Comparison of ENCODE assay signal across 9 mouse cellular contexts in the genomic region with DNA sequence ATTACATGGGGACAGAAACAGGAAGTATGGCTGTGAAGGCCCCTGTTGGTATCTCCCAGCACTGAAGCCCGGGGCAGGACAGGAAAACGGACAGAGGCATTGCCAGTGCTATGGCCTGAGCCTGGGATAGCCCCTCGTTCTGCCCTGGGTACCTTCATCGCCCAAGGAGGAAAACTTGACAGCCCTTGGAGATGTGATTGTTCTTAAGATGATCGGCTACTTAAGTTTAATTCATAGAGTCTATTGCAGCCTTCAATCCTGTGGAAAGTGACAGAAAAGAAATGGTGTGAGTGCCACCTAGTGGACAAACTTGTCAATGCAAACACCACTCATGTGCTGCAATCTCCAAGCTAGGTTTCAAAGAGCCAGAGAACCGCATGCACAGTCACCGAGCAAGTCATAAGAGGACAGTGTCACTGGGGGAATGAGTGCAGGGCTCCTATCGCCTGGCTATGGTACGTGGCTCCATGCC.
A peak's percentile ranks its signal among the peaks of the same experiment; 100 is the strongest.
DNase-seq lines count a peak whose midpoint lies in the region; ATAC-seq and TF ChIP-seq lines count a peak whose summit lies in the region.
"Had no signal": no experiment of that assay in that cellular context is flagged by ENCODE, and none has a peak within 500 bp of the region (broad histone marks: within the 10 kb centered on the region; RNA-seq: fewer than 3 reads in every experiment).

No protein-coding gene starts in this region.

- H3K27ac ChIP-seq in forebrain, embryonic 13.5 days: no peak overlapping the region
- H3K27ac ChIP-seq in hindbrain, embryonic 14.5 days: no peak overlapping the region
- H3K27ac ChIP-seq: macrophage had no signal

- H3K9me3 ChIP-seq in forebrain, embryonic 13.5 days (replicated peaks): no peaks in the 10 kb centered on the region
- no peaks in the 10 kb centered on the region for H3K9me3 ChIP-seq in hindbrain, embryonic 14.5 days (ENCODE audit: control insufficient read depth, low read length)

- H3K4me1 ChIP-seq in forebrain, embryonic 13.5 days: peaks cover 3% of the 10 kb centered on the region; the same call in 1 of the 2 replicates
- no peaks in the 10 kb centered on the region for H3K4me1 ChIP-seq in hindbrain, embryonic 14.5 days (replicated peaks; ENCODE audit: control insufficient read depth, insufficient read depth, low read length)

- in situ Hi-C loops in Patski (cut with MboI; ENCODE audit: low pct_unique_long_range_greater_than_20kb): loop anchor here (5.0 kb wide), 1 partner anchor 91 kb away; a partner anchor contains a TSS

- no peak overlapping the region for H3K4me3 ChIP-seq in forebrain, embryonic 13.5 days
- no peak overlapping the region for H3K4me3 ChIP-seq in hindbrain, embryonic 14.5 days (replicated peaks; ENCODE audit: low read length)

- POLR2A ChIA-PET in Patski (lab: Charles Lee): interaction anchor here (0.7 to 2.4 kb wide), 2 partner anchors 9 to 89 kb away, joined by 6 to 8 read pairs; a partner anchor contains a TSS

- DNase-seq in Patski (ENCODE audit: low read depth, low spot score): no peak
- DNase-seq in hindbrain, embryonic 14.5 days (ENCODE audit: low spot score): peak; percentile 94
- DNase-seq in layer of hippocampus, adult 9-11 months: peak; percentile 68
- peak; percentile 81 for DNase-seq in lung, postnatal 10 days
- peak; percentile 55 for DNase-seq in retina, adult 2 months (ENCODE audit: low read depth, low spot score)
- peak; percentile 71 for DNase-seq in thymus, postnatal 4 days

- H3K4me2 ChIP-seq in forebrain, embryonic 13.5 days: no peak overlapping the region
- no peak overlapping the region for H3K4me2 ChIP-seq in hindbrain, embryonic 14.5 days (replicated peaks)

- H3K36me3 ChIP-seq in forebrain, embryonic 13.5 days (ENCODE audit: poor library complexity, severe bottlenecking): no peaks in the 10 kb centered on the region
- no peaks in the 10 kb centered on the region for H3K36me3 ChIP-seq in hindbrain, embryonic 14.5 days (replicated peaks; ENCODE audit: control insufficient read depth, insufficient read depth)

- CTCF ChIA-PET in Patski (lab: Charles Lee): interaction anchor here (0.7 to 4.6 kb wide), 7 partner anchors 8 to 96 kb away, joined by 4 to 47 read pairs (median 4); a partner anchor contains a TSS

- peak; percentile 79 for TF ChIP-seq CTCF in Patski (IDR thresholded peaks at IDR 0.05)

- no peaks in the 10 kb centered on the region for H3K27me3 ChIP-seq in Patski
- H3K27me3 ChIP-seq in forebrain, embryonic 13.5 days: no peaks in the 10 kb centered on the region
- no peaks in the 10 kb centered on the region for H3K27me3 ChIP-seq in hindbrain, embryonic 14.5 days (ENCODE audit: control insufficient read depth, insufficient read depth, low read length)

- 25% methylated on average over 9 of the region's 9 CpGs for WGBS in forebrain, embryonic 13.5 days
- 30% methylated on average over 9 of the region's 9 CpGs for WGBS in hindbrain, embryonic 14.5 days

- ATAC-seq in Patski: peak; percentile 71
- ATAC-seq in cerebellum, adult (ENCODE audit: insufficient number of reproducible peaks, low FRiP score, low TSS enrichment): peak; percentile 63
- peak; percentile 81 for ATAC-seq in forebrain, embryonic 13.5 days
- ATAC-seq in hindbrain, embryonic 14.5 days (ENCODE audit: low FRiP score): peak; percentile 74

- no peak overlapping the region for H3K9ac ChIP-seq in forebrain, embryonic 13.5 days
- H3K9ac ChIP-seq in hindbrain, embryonic 14.5 days: no peak overlapping the region
